Mouse (Mus musculus) kidney, adult 2 months (tissue): ENCODE data around the gene Napb.

Experiments
- CTCF ChIP-seq: fragments of 200-500 bp; conservative IDR thresholded peaks from 2 replicates; pipeline ENCODE4 v1.5.1; 2011; ENCODE audit warnings: low read depth, mild to moderate bottlenecking, control low read depth, low read length, moderate library complexity, mixed read lengths; ENCODE audit not compliant: insufficient read depth, insufficient read length
- POLR2A ChIP-seq: fragments of 200-500 bp; IDR thresholded peaks from one replicate; pipeline ENCODE4 v1.6.1; 2011; ENCODE audit warnings: low read depth, low read length, control low read depth

DNA sequence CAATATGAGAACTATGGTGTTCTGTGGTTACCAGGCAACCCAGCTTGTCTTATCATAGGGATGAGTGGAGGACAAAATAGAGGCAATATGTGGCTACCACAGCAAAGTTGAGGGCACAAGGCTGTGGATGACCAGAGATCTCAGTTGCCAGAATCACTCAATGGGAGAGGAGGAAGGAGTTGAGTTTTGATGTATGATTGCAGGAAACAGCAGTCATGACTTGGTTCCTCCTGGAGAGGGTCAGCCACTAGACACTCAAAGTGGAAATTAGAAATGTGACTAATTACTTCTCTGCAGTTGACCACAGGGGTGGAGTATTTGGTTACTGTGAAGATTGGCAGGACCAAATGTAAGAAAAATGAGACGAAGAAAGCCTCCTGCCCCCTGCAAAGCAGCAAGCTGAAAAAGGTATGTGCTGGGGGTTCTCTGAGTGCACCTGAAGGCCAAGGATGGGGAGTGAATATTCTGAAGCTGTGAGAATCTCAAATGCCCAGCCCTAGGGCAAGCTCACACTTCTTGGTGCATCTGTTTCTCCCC, 22.1 kb upstream of the Napb start:
- TF ChIP-seq CTCF (no peak), POLR2A (no peak)
